Mouse (Mus musculus) lung, adult 2 months (tissue): ENCODE data around the gene Nmt2. TPM values are rescaled to one million over a fixed set of nuclear protein-coding genes. Genes with fewer than 3 reads are reported as not detected.
A peak's percentile ranks its signal among the peaks of the same experiment; 100 is the strongest.

Experiments
- DNase-seq: peaks from one replicate; pipeline ENCODE4 v3.0.0; 2022
- H3K4me1 ChIP-seq: fragments of 200-500 bp; 2 replicates; pipeline ENCODE4 v1.6.1; 2011; ENCODE audit warnings: low read length; ENCODE audit not compliant: control insufficient read depth, insufficient read depth
- H3K4me3 ChIP-seq: fragments of 200-500 bp; replicated peaks from 2 replicates; pipeline ENCODE3; 2011; ENCODE audit warnings: low read depth, mild to moderate bottlenecking, control low read depth, low read length; ENCODE audit errors: extremely low read depth
- CTCF ChIP-seq: fragments of 200-500 bp; IDR thresholded peaks from 2 replicates; pipeline ENCODE4 v1.5.1; 2011; ENCODE audit warnings: mild to moderate bottlenecking, low read length, control low read depth; ENCODE audit not compliant: insufficient read depth
- POLR2A ChIP-seq: fragments of 200-500 bp; IDR thresholded peaks from 2 replicates; pipeline ENCODE4 v1.6.1; 2011; ENCODE audit warnings: low read depth, mild to moderate bottlenecking, control low read depth, low read length, borderline replicate concordance; ENCODE audit errors: extremely low read depth
- WGBS: fragments of 180-500 bp; shearing (Covaris S2); methylation state at CpG from one replicate; pipeline ENCODE4 v1.1.7; 2018; 5-methylcytosine and 5-hydroxymethylcytosine counted together
- polyA plus RNA-seq: library from polyadenylated mRNA; depleted of rRNA; stranded (reverse); fragments of >200 nt; gene quantifications from 2 replicates; pipeline ENCODE4 v1.2.3, GENCODE M21; 2012

The Nmt2 gene
- polyA plus RNA-seq, 1 experiment: 6.8 TPM

- WGBS: 78% methylated on average over 1 of the region's 1 CpGs
- no peak overlapping the region for H3K4me3 ChIP-seq
- no peak for TF ChIP-seq CTCF
- TF ChIP-seq POLR2A: no peak
- DNase-seq: no peak
- H3K4me1 ChIP-seq: peaks cover 2% of the 10 kb centered on the region; the same call in 1 of the 2 replicates
These were observed 42.5 kb downstream of the Nmt2 start for GRCm38 (mm10) chr2:3326547-3326946.

- 17% methylated on average over 1 of the region's 1 CpGs for WGBS
- Histone ChIP-seq H3K4me3 (no peak overlapping the region), H3K4me1 (peaks cover 2% of the 10 kb centered on the region; the same call in 1 of the 2 replicates)
- peak; percentile 48 for DNase-seq
- no peak for TF ChIP-seq POLR2A
- TF ChIP-seq CTCF: peak; percentile 65
These were observed 43.3 kb downstream of the Nmt2 start for GRCm38 (mm10) chr2:3327351-3327750.

DNA sequence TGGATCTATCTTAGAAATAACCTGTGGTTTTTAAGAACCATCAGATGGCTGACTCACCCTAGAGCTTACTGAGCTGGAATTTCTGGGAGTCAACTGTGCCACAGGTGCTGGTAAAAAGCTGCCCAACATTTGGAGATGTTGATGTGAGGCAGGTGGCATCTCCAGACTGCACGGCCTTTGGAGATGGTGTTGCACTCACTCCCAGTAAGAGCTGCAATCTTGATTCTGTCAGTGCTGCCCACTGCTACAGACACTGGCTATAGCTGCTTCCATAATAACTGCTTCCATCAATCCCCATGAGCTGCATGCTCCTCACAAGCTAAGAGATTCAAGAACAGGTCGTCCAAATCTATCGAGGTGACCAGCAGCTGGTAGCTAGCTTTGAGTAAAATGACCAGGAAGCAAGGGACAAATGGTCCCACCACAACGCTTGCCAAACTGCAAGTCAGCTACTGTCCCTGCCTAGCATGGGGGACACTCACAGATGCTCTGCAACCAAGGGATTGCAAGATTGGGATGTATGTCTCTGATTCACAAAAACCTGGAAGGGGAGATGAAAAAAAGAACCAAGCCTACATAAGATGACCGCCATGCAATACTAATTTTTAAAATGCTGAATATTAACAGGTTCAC is 47.2 kb downstream of the Nmt2 start:
- no peak for TF ChIP-seq CTCF
- TF ChIP-seq POLR2A: no peak

DNA sequence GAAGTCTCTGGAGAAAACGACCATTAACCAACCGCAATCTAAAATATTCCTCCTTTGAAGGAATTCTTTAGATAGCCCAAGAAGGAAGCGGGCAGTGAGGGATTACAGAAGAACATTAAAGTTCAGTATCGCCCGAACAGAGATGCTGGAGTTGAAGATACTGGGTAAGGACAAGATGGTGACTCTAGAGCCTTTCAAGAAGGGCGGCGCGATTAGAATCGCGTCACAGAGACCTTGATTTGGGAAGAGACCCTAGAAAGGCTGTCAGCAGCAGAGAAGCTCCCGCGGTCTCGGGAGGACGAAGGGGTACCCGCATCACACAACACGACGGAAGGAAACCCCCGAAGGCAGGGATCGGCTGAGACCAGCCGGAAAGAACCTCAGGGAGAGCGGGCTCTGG is 48.0 kb downstream of the Nmt2 start:
- Histone ChIP-seq H3K4me1 (no peaks in the 10 kb centered on the region), H3K4me3 (peak overlapping the region; percentile 81)
- DNase-seq: no peak
- whole genome bisulfite sequencing: under 1% methylated on average over 21 of the region's 21 CpGs
- TF ChIP-seq POLR2A: no peak
- no peak for TF ChIP-seq CTCF

More for the DNA sequence above, 47.2 kb downstream of the Nmt2 start:
- no peak overlapping the region for H3K4me3 ChIP-seq
- DNase-seq: no peak
- WGBS: 67% methylated on average over 5 of the region's 5 CpGs
- H3K4me1 ChIP-seq: no peaks in the 10 kb centered on the region

- WGBS: under 1% methylated on average over 45 of the region's 45 CpGs
These were observed 48.7 kb downstream of the Nmt2 start, which contains the start of gene Rpp38 for GRCm38 (mm10) chr2:3332484-3333242. Gene Rpp38 (minus strand): TSS chr2:3332643.

DNA sequence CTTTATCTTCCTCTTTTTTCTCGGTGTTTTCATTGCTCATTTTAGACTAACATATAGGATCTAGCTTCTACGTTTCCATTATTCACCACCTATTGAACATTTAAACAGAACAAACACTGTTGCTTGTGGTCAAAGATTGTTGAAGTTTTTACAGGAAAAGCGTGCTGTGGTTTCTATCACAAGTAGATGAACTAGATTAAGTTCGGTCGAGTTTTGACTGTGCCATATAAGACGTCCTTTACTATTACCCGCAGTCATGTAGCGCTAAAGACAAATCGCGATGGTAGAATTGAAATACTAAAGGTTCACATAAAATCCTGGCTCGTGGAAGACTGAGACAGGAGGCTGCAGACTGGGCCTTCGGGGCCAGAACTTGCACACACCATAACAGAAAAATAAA is 49.7 kb downstream of the Nmt2 start:
- 90% methylated on average over 12 of the region's 12 CpGs for WGBS
- H3K4me3 ChIP-seq: no peak overlapping the region
- DNase-seq: no peak
- TF ChIP-seq POLR2A (no peak), CTCF (no peak)
- H3K4me1 ChIP-seq: no peaks in the 10 kb centered on the region

More at GRCm38 (mm10) chr2:3332484-3333242, 48.7 kb downstream of the Nmt2 start, which contains the start of gene Rpp38:
- TF ChIP-seq POLR2A (peak; percentile 62; the same call in 1 of the 2 replicates), CTCF (no peak)
- peak; percentile 99 for DNase-seq
- H3K4me3 ChIP-seq: peak within 1 kb of the TSS; percentile 81
- H3K4me1 ChIP-seq: no peaks in the 10 kb centered on the region

GRCm38 (mm10) chr2:3335611-3336301 is 51.7 kb downstream of the Nmt2 start, which contains the start of gene Acbd7:
Gene Acbd7 (plus strand): TSS chr2:3336168.
- DNase-seq: peak; percentile 31
- WGBS: 4% methylated on average over 20 of the region's 20 CpGs
- TF ChIP-seq POLR2A: no peak
- no peak for TF ChIP-seq CTCF
- Histone ChIP-seq H3K4me1 (no peaks in the 10 kb centered on the region), H3K4me3 (peak within 1 kb of the TSS; percentile 6)

- TF ChIP-seq CTCF (no peak), POLR2A (no peak)
- DNase-seq: no peak
- no peak overlapping the region for H3K4me3 ChIP-seq
- 73% methylated on average over 4 of the region's 4 CpGs for WGBS
- H3K4me1 ChIP-seq: no peaks in the 10 kb centered on the region
These were observed 64.4 kb downstream of the Nmt2 start for GRCm38 (mm10) chr2:3348422-3348821.

GRCm38 (mm10) chr2:3348919-3349318 is 64.9 kb downstream of the Nmt2 start:
- Histone ChIP-seq H3K4me3 (no peak overlapping the region), H3K4me1 (no peaks in the 10 kb centered on the region)
- 19% methylated on average over 3 of the region's 3 CpGs for WGBS
- TF ChIP-seq POLR2A (no peak), CTCF (peak; percentile 17; the same call in 1 of the 2 replicates)
- DNase-seq: no peak

- no peak overlapping the region for H3K4me3 ChIP-seq
- H3K4me1 ChIP-seq: no peaks in the 10 kb centered on the region
- TF ChIP-seq CTCF (no peak), POLR2A (no peak)
- DNase-seq: no peak
These were observed 69.1 kb downstream of the Nmt2 start for GRCm38 (mm10) chr2:3353160-3353559.
